Mouse (Mus musculus) brain, embryonic 14.5 days (tissue): ENCODE data around the gene Trib2.

Source experiments
- CTCF ChIP-seq: fragments of 200-500 bp; IDR thresholded peaks from 2 replicates; pipeline ENCODE4 v1.5.1; 2012; ENCODE audit warnings: inconsistent platforms, mild to moderate bottlenecking, moderate library complexity, borderline replicate concordance; ENCODE audit not compliant: insufficient read depth, insufficient read length; ENCODE audit errors: extremely low read depth
- POLR2A ChIP-seq: fragments of 200-500 bp; IDR thresholded peaks from 2 replicates; pipeline ENCODE4 v1.6.1; 2012; ENCODE audit warnings: mild to moderate bottlenecking, inconsistent platforms, borderline replicate concordance; ENCODE audit not compliant: poor library complexity, insufficient read depth, insufficient read length, severe bottlenecking; ENCODE audit errors: extremely low read depth

DNA sequence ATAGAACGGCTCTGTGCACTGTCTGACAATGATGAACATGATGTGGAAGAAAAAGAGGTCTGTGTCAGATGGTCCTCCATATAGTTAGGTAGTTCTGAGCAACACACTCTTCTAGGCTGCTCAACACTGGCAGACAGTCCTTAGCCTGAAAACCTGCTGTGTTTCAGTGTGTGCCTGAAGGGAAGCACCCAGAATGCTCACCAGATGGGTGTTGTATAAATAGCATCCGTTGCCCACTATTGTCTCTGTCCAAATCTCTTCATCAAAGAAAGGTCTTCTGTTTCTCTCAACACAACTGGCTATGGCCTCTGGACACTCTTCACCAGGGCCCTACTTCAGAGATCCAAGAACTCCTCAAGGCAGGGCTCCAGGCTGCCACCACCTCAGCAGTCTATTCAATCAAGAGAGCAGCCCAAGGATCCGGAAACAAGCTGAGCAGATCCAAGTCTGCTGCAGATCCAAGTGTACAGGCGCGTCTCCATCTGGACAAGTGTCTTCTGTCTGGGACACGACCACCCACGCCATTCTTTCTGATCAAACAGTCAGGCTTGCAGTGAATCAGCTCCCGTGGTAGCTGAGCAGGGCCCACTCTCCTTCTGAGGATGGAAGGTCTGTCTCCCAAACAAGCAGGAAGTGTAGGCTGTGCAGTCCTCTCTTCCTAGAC is 55.1 kb downstream of the Trib2 start:
- TF ChIP-seq CTCF (no peak), POLR2A (no peak)
